Mouse (Mus musculus): ENCODE measurements at regions not wholly inside any gene's neighbourhood (a gene's known extent, or its start where the extent isn't known, plus 50 kb on each side); places are given as distances from the start of the nearest gene placed in this dataset.

DNA sequence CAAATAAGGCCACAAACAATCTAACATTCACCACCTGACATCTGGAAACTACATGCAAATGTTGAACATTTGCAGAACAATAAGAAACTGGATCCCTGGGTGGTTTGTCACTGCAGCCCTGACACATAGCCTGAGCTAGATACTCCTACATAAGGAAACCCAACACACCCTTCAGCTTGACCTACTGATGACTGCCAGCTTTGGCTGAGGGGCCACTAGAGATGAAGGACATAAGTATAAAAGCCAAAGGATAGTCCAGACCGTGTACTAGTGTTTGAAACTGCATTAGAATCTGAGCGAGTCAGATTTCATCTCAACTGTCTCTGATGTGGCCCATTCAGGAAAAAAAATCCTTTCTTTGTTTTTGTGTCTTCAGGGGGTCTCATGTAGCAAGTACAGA, 355.1 kb downstream of the 1700129C05Rik start:
- TF ChIP-seq EP300 (IDR thresholded peaks at IDR 0.05; ENCODE audit: low read depth) (no peak), CTCF (IDR thresholded peaks at IDR 0.05; ENCODE audit: low read depth) (no peak)
- 57% methylated on average over 2 of the region's 2 CpGs for WGBS (ENCODE audit: insufficient replicate concordance)
- Histone ChIP-seq H3K9ac (replicated peaks) (no peak overlapping the region), H3K36me3 (replicated peaks; ENCODE audit: control insufficient read depth, insufficient read depth, low read depth) (no peaks in the 10 kb centered on the region), H3K4me1 (replicated peaks; ENCODE audit: control insufficient read depth in 2 of 2, insufficient read depth in 2 of 2, low read length in 1 of 2) (no peaks in the 10 kb centered on the region), H3K27me3 (ENCODE audit: control insufficient read depth, insufficient read depth, low read length) (no peaks in the 10 kb centered on the region), H3K9me3 (ENCODE audit: control insufficient read depth, low read length) (no peaks in the 10 kb centered on the region), H3K4me3 (ENCODE audit: insufficient read depth in 1 of 2, low read depth in 2 of 2, low read length in 2 of 2) (no peak overlapping the region), H3K4me2 (ENCODE audit: low read depth) (no peak overlapping the region), H3K27ac (no peak overlapping the region)
- ATAC-seq (ENCODE audit: insufficient read depth) (no peak), DNase-seq (ENCODE audit: low read depth in 3 of 3, low spot score in 3 of 3) (no peak)

DNA sequence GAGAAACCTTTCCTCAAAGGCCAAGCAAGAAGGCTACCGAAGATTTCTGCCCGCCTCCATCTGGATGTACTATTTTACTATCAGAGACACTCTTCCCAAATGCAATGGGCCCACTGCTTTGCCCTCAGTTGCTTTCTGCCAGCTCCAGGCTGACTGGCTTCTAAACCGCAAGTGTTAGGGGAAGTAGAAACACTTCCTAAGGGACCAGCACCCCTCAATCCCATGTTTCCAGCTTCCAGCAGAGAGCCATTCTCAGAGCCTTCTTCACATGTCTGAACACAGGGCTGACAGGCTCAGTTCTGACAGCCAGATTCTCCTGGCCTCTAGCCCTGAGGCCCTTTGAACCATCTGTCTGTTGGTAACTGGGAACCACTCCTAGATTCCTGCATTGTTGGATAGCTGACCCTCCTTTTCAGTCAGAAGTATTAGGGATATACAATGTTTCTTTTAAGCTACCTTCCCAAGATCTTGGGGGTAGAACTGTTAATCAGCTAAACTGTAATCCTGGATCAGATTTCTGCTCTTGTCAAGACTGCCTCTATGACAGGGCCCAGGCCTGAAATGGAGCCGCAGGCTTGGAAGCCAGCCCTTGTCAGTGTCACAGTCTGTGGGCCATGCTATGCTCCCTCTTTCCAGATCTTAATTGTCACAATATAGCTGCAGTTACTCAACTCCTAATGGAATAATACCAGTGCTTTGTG, 355.8 kb downstream of the 1700129C05Rik start:
- Histone ChIP-seq H3K9me3 (ENCODE audit: control insufficient read depth, low read length) (no peaks in the 10 kb centered on the region), H3K4me1 (replicated peaks; ENCODE audit: control insufficient read depth in 2 of 2, insufficient read depth in 2 of 2, low read length in 1 of 2) (no peaks in the 10 kb centered on the region), H3K27me3 (ENCODE audit: control insufficient read depth, insufficient read depth, low read length) (no peaks in the 10 kb centered on the region), H3K9ac (replicated peaks) (no peak overlapping the region), H3K4me2 (ENCODE audit: low read depth) (no peak overlapping the region), H3K4me3 (ENCODE audit: insufficient read depth in 1 of 2, low read depth in 2 of 2, low read length in 2 of 2) (no peak overlapping the region), H3K36me3 (replicated peaks; ENCODE audit: control insufficient read depth, insufficient read depth, low read depth) (no peaks in the 10 kb centered on the region), H3K27ac (no peak overlapping the region)
- no peak for TF ChIP-seq EP300 (IDR thresholded peaks at IDR 0.05; ENCODE audit: low read depth)
- TF ChIP-seq CTCF (IDR thresholded peaks at IDR 0.05; ENCODE audit: low read depth) = no peak
- DNase-seq (ENCODE audit: low read depth in 3 of 3, low spot score in 3 of 3) (no peak), ATAC-seq (ENCODE audit: insufficient read depth) (no peak)
- WGBS (ENCODE audit: insufficient replicate concordance) = 69% methylated on average over 4 of the region's 4 CpGs

DNA sequence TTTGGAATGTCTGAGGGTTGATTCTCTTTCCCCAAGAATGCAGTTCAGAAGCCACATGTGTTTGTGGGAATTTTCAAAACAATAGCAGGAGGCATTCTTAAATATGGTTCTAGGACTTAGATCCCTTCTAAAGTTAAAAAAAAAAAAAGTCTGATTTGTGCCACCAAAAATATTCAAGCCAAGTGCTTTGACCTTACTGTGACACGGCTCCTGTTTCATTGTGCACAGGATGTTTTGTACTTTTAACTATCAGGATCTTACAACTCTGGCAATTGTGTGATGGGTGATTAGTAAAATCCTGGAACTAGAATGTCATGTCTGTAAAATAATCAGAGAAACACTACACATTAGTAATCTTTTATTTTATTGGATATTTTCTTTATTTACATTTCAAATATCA, 359.5 kb downstream of the 1700129C05Rik start:
- Histone ChIP-seq H3K9me3 (ENCODE audit: control insufficient read depth, low read length) (no peaks in the 10 kb centered on the region), H3K27ac (no peak overlapping the region), H3K4me3 (ENCODE audit: insufficient read depth in 1 of 2, low read depth in 2 of 2, low read length in 2 of 2) (no peak overlapping the region), H3K27me3 (ENCODE audit: control insufficient read depth, insufficient read depth, low read length) (no peaks in the 10 kb centered on the region), H3K4me2 (ENCODE audit: low read depth) (no peak overlapping the region), H3K36me3 (replicated peaks; ENCODE audit: control insufficient read depth, insufficient read depth, low read depth) (no peaks in the 10 kb centered on the region), H3K4me1 (replicated peaks; ENCODE audit: control insufficient read depth in 2 of 2, insufficient read depth in 2 of 2, low read length in 1 of 2) (no peaks in the 10 kb centered on the region), H3K9ac (replicated peaks) (no peak overlapping the region)
- TF ChIP-seq EP300 (IDR thresholded peaks at IDR 0.05; ENCODE audit: low read depth) = no peak
- no peak for ATAC-seq (ENCODE audit: insufficient read depth)
- no peak for DNase-seq (ENCODE audit: low read depth in 3 of 3, low spot score in 3 of 3)
- WGBS (ENCODE audit: insufficient replicate concordance) = 33% methylated on average over 1 of the region's 1 CpGs

DNA sequence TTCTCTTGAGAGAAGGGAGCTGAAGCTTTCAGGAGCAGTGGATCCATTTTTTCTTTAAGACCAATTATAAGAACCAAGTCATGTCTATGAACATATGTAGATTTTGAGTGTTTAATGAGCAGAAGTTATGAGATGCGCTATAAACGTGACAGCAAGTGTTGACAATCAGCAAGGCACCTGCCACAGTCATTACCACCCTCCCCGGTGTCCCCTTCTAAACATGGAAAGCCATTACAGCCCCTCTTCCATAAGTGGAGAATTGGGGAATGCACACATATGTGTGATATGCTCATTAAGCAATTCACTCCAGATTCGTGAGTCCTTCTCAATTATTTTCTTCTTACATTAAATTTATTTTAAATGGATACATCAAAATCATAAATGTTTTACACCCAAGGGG, 362.4 kb downstream of the 1700129C05Rik start:
- WGBS (ENCODE audit: insufficient replicate concordance) = 59% methylated on average over 4 of the region's 4 CpGs
- H3K36me3 ChIP-seq (replicated peaks; ENCODE audit: control insufficient read depth, insufficient read depth, low read depth) = no peaks in the 10 kb centered on the region
- H3K9ac ChIP-seq (replicated peaks) = no peak overlapping the region
- no peak for DNase-seq (ENCODE audit: low read depth in 3 of 3, low spot score in 3 of 3)
- H3K27me3 ChIP-seq (ENCODE audit: control insufficient read depth, insufficient read depth, low read length) = no peaks in the 10 kb centered on the region
- H3K4me2 ChIP-seq (ENCODE audit: low read depth) = no peak overlapping the region
- H3K4me3 ChIP-seq (ENCODE audit: insufficient read depth in 1 of 2, low read depth in 2 of 2, low read length in 2 of 2) = no peak overlapping the region
- H3K27ac ChIP-seq = no peak overlapping the region
- H3K9me3 ChIP-seq (ENCODE audit: control insufficient read depth, low read length) = no peaks in the 10 kb centered on the region
- ATAC-seq (ENCODE audit: insufficient read depth) = no peak
- no peak for TF ChIP-seq CTCF (IDR thresholded peaks at IDR 0.05; ENCODE audit: low read depth)
- TF ChIP-seq EP300 (IDR thresholded peaks at IDR 0.05; ENCODE audit: low read depth) = no peak
- no peaks in the 10 kb centered on the region for H3K4me1 ChIP-seq (replicated peaks; ENCODE audit: control insufficient read depth in 2 of 2, insufficient read depth in 2 of 2, low read length in 1 of 2)

DNA sequence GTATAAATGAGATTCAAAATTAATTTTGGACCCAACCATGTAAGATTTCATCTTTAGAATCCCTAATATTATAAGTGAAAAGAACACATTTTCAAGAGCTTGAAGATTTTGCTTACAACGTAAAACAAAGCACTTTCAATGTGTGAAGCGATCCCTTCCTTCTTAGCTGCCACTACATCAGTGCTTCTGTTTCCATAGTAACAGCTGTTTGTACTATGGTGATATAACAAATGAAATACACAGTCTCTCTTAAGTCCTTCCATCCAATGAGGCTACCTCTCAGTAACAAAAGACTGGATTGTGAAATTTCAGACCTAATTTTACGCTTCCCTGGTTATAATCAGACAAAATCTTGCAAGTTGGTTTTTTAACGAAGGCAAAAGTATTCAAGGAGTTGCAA, 364.0 kb downstream of the 1700129C05Rik start:
- no peak for DNase-seq (ENCODE audit: low read depth in 3 of 3, low spot score in 3 of 3)
- no peak overlapping the region for H3K27ac ChIP-seq

More for the DNA sequence above, 364.0 kb downstream of the 1700129C05Rik start:
- Histone ChIP-seq H3K9me3 (ENCODE audit: control insufficient read depth, low read length) (no peaks in the 10 kb centered on the region), H3K36me3 (replicated peaks; ENCODE audit: control insufficient read depth, insufficient read depth, low read depth) (no peaks in the 10 kb centered on the region), H3K27me3 (ENCODE audit: control insufficient read depth, insufficient read depth, low read length) (no peaks in the 10 kb centered on the region), H3K4me1 (replicated peaks; ENCODE audit: control insufficient read depth in 2 of 2, insufficient read depth in 2 of 2, low read length in 1 of 2) (no peaks in the 10 kb centered on the region), H3K4me3 (ENCODE audit: insufficient read depth in 1 of 2, low read depth in 2 of 2, low read length in 2 of 2) (no peak overlapping the region), H3K4me2 (ENCODE audit: low read depth) (no peak overlapping the region), H3K9ac (replicated peaks) (no peak overlapping the region)
- WGBS (ENCODE audit: insufficient replicate concordance) = 66% methylated on average over 4 of the region's 4 CpGs
- ATAC-seq (ENCODE audit: insufficient read depth) = no peak
- TF ChIP-seq EP300 (IDR thresholded peaks at IDR 0.05; ENCODE audit: low read depth) = no peak
- TF ChIP-seq CTCF (IDR thresholded peaks at IDR 0.05; ENCODE audit: low read depth) = no peak
